Mouse (Mus musculus): ENCODE measurements around the gene Atp5h. TPM values are rescaled to one million over a fixed set of nuclear protein-coding genes. Genes with fewer than 3 reads are reported as not detected.

Gene Atp5h
- 611 TPM for polyA plus RNA-seq (2014; fragmentation: Illumina TruSeq; extraction: RNeasy Lipid Tissue Mini Kit (QIAGEN cat#74804); ENCODE audit: low read depth, low replicate concordance)

GRCm38 (mm10) chr11:115419531-115420237 is at the start of gene Atp5h, which contains the start of gene Kctd2:
Gene Atp5h (minus strand): TSS chr11:115419962.
Gene Kctd2 (plus strand): TSS chr11:115420128.

GRCm38 (mm10) chr11:115462243-115462891 is 42.6 kb upstream of the Atp5h start, which contains the start of gene Slc16a5:
Gene Slc16a5 (plus strand): TSS chr11:115462474.

GRCm38 (mm10) chr11:115439906-115440595 is 20.3 kb upstream of the Atp5h start, which contains the start of gene Trim80:
Gene Trim80 (plus strand): TSS chr11:115440545.

GRCm38 (mm10) chr11:115403338-115404124 is 16.2 kb downstream of the Atp5h start, which contains the start of gene Mrpl58:
Gene Mrpl58 (plus strand): TSS chr11:115403752.

GRCm38 (mm10) chr11:115381743-115382539 is 37.8 kb downstream of the Atp5h start, which contains the start of gene Cdr2l:
Gene Cdr2l (plus strand): TSS chr11:115381916.

GRCm38 (mm10) chr11:115367395-115367944 is 52.3 kb downstream of the Atp5h start, which contains the start of gene Hid1:
Gene Hid1 (minus strand): TSS chr11:115367756.

Other genes starting within 250 kb of the Atp5h start
- 1.3 TPM for gene Tmem104, start 232.5 kb downstream of the Atp5h start, polyA plus RNA-seq (2014; fragmentation: Illumina TruSeq; extraction: RNeasy Lipid Tissue Mini Kit (QIAGEN cat#74804); ENCODE audit: low read depth, low replicate concordance)
- gene Nat9, start 232.1 kb downstream of the Atp5h start, polyA plus RNA-seq (2014; fragmentation: Illumina TruSeq; extraction: RNeasy Lipid Tissue Mini Kit (QIAGEN cat#74804); ENCODE audit: low read depth, low replicate concordance), result 0.82 TPM
- not detected for gene Grin2c, start 152.7 kb downstream of the Atp5h start, polyA plus RNA-seq (2014; fragmentation: Illumina TruSeq; extraction: RNeasy Lipid Tissue Mini Kit (QIAGEN cat#74804); ENCODE audit: low read depth, low replicate concordance)
- gene Fdxr, start 142.9 kb downstream of the Atp5h start, polyA plus RNA-seq (2014; fragmentation: Illumina TruSeq; extraction: RNeasy Lipid Tissue Mini Kit (QIAGEN cat#74804); ENCODE audit: low read depth, low replicate concordance), result 73.6 TPM
- gene Fads6, start 122.3 kb downstream of the Atp5h start, polyA plus RNA-seq (2014; fragmentation: Illumina TruSeq; extraction: RNeasy Lipid Tissue Mini Kit (QIAGEN cat#74804); ENCODE audit: low read depth, low replicate concordance), result 35.8 TPM
- not detected for gene Otop2, start 112.8 kb downstream of the Atp5h start, polyA plus RNA-seq (2014; fragmentation: Illumina TruSeq; extraction: RNeasy Lipid Tissue Mini Kit (QIAGEN cat#74804); ENCODE audit: low read depth, low replicate concordance)
- gene Ush1g, start 97.9 kb downstream of the Atp5h start, polyA plus RNA-seq (2014; fragmentation: Illumina TruSeq; extraction: RNeasy Lipid Tissue Mini Kit (QIAGEN cat#74804); ENCODE audit: low read depth, low replicate concordance), result not detected
- gene Otop3, start 85.2 kb downstream of the Atp5h start, polyA plus RNA-seq (2014; fragmentation: Illumina TruSeq; extraction: RNeasy Lipid Tissue Mini Kit (QIAGEN cat#74804); ENCODE audit: low read depth, low replicate concordance), result not detected
- gene Hid1, start 52.2 kb downstream of the Atp5h start, polyA plus RNA-seq (2014; fragmentation: Illumina TruSeq; extraction: RNeasy Lipid Tissue Mini Kit (QIAGEN cat#74804); ENCODE audit: low read depth, low replicate concordance), result 6.2 TPM
- 4.8 TPM for gene Cdr2l, start 38.0 kb downstream of the Atp5h start, polyA plus RNA-seq (2014; fragmentation: Illumina TruSeq; extraction: RNeasy Lipid Tissue Mini Kit (QIAGEN cat#74804); ENCODE audit: low read depth, low replicate concordance)
- 17.7 TPM for gene Mrpl58, start 16.2 kb downstream of the Atp5h start, polyA plus RNA-seq (2014; fragmentation: Illumina TruSeq; extraction: RNeasy Lipid Tissue Mini Kit (QIAGEN cat#74804); ENCODE audit: low read depth, low replicate concordance)
- 64.0 TPM for gene Kctd2, start 166 bp upstream of the Atp5h start, polyA plus RNA-seq (2014; fragmentation: Illumina TruSeq; extraction: RNeasy Lipid Tissue Mini Kit (QIAGEN cat#74804); ENCODE audit: low read depth, low replicate concordance)
- gene Trim80, start 20.6 kb upstream of the Atp5h start, polyA plus RNA-seq (2014; fragmentation: Illumina TruSeq; extraction: RNeasy Lipid Tissue Mini Kit (QIAGEN cat#74804); ENCODE audit: low read depth, low replicate concordance), result not detected
- not detected for gene Slc16a5, start 42.5 kb upstream of the Atp5h start, polyA plus RNA-seq (2014; fragmentation: Illumina TruSeq; extraction: RNeasy Lipid Tissue Mini Kit (QIAGEN cat#74804); ENCODE audit: low read depth, low replicate concordance)
- gene Armc7, start 55.7 kb upstream of the Atp5h start, polyA plus RNA-seq (2014; fragmentation: Illumina TruSeq; extraction: RNeasy Lipid Tissue Mini Kit (QIAGEN cat#74804); ENCODE audit: low read depth, low replicate concordance), result 0.82 TPM
- gene Nt5c, start 71.9 kb upstream of the Atp5h start, polyA plus RNA-seq (2014; fragmentation: Illumina TruSeq; extraction: RNeasy Lipid Tissue Mini Kit (QIAGEN cat#74804); ENCODE audit: low read depth, low replicate concordance), result 4.6 TPM
- gene Jpt1, start 94.4 kb upstream of the Atp5h start, polyA plus RNA-seq (2014; fragmentation: Illumina TruSeq; extraction: RNeasy Lipid Tissue Mini Kit (QIAGEN cat#74804); ENCODE audit: low read depth, low replicate concordance), result 14.9 TPM
- 1,647 TPM for gene Sumo2, start 116.3 kb upstream of the Atp5h start, polyA plus RNA-seq (2014; fragmentation: Illumina TruSeq; extraction: RNeasy Lipid Tissue Mini Kit (QIAGEN cat#74804); ENCODE audit: low read depth, low replicate concordance)
- gene Nup85, start 144.5 kb upstream of the Atp5h start, polyA plus RNA-seq (2014; fragmentation: Illumina TruSeq; extraction: RNeasy Lipid Tissue Mini Kit (QIAGEN cat#74804); ENCODE audit: low read depth, low replicate concordance), result 42.1 TPM
- gene Mrps7, start 184.0 kb upstream of the Atp5h start, polyA plus RNA-seq (2014; fragmentation: Illumina TruSeq; extraction: RNeasy Lipid Tissue Mini Kit (QIAGEN cat#74804); ENCODE audit: low read depth, low replicate concordance), result 8.8 TPM
- 3.3 TPM for gene Gga3, start 184.1 kb upstream of the Atp5h start, polyA plus RNA-seq (2014; fragmentation: Illumina TruSeq; extraction: RNeasy Lipid Tissue Mini Kit (QIAGEN cat#74804); ENCODE audit: low read depth, low replicate concordance)
- gene Mif4gd, start 193.0 kb upstream of the Atp5h start, polyA plus RNA-seq (2014; fragmentation: Illumina TruSeq; extraction: RNeasy Lipid Tissue Mini Kit (QIAGEN cat#74804); ENCODE audit: low read depth, low replicate concordance), result 54.5 TPM
- 6.1 TPM for gene Slc25a19, start 208.3 kb upstream of the Atp5h start, polyA plus RNA-seq (2014; fragmentation: Illumina TruSeq; extraction: RNeasy Lipid Tissue Mini Kit (QIAGEN cat#74804); ENCODE audit: low read depth, low replicate concordance)

All from adrenal gland, adult 10 weeks (tissue).